Comparison of ENCODE assay signal across 13 mouse cellular contexts in the genomic region with DNA sequence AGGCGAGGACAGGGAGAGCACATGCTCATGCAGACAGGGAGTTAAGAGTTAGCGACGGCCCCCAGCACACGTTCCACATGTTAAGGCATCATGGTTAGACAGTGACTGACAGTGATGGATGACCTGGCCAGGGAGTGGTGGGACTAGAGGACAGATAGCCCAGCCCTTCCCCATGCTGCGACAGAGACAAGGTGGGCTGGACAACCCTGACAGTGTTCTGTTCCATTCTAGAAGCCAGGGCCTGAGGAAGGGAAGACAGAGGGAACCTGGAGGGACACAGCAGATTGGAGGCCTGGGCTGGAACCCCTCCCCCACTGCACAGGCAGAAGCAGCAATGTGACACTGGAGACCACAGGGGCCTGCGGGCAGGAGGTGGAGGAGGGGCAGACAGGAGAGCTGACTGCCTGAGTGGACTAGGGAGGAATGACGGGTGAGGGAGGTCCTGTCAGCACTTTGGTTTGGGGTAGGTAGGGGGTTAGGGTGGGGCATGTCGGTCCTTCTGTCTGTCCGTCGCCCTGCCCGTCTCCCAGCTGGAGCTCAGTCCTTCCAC. TPM values are rescaled to one million over a fixed set of nuclear protein-coding genes. Genes with fewer than 3 reads are reported as not detected.
DNase-seq lines count a peak whose midpoint lies in the region; ATAC-seq and TF ChIP-seq lines count a peak whose summit lies in the region.
"Had no signal": no experiment of that assay in that cellular context is flagged by ENCODE, and none has a peak within 500 bp of the region (broad histone marks: within the 10 kb centered on the region; RNA-seq: fewer than 3 reads in every experiment).

No protein-coding gene starts in this region.

- no peak for DNase-seq in heart, adult 9 months (ENCODE audit: low spot score in 2 of 2)
- no peak for DNase-seq in CH12.LX (ENCODE audit: extremely low read depth)
- peak; percentile 21 for DNase-seq in adrenal gland, postnatal 14 days
- peak; percentile 32 for DNase-seq in kidney, postnatal 0 days (ENCODE audit: low spot score)
- DNase-seq in left cerebral cortex, postnatal 14 days (ENCODE audit: low spot score in 2 of 2), result no peak
- no peak for DNase-seq in right cerebral cortex, adult 18-20 months
- DNase-seq: gastrocnemius, postnatal 10 days had no signal

- in situ Hi-C loops in CH12.LX (cut with MboI; ENCODE audit: low pct_ligation_motif_present, low pct_unique_long_range_greater_than_20kb, low sequenced_read_pairs), result no loop called here

- peaks cover 31% of the 10 kb centered on the region for H3K79me2 ChIP-seq in CH12.LX (replicated peaks; ENCODE audit: control insufficient read depth, extremely low read depth, insufficient read depth, poor library complexity, severe bottlenecking)

- no peak for ATAC-seq in heart, embryonic 12.5 days (ENCODE audit: insufficient number of reproducible peaks, low FRiP score)
- ATAC-seq in kidney, postnatal 0 days (replicated peaks; ENCODE audit: low FRiP score, low read depth), result peak; percentile 6; the same call in 1 of the 2 replicates
- no peak for ATAC-seq in CD4-positive, CD25-positive, alpha-beta regulatory T cell, adult 4 months
- ATAC-seq: Patski had no signal

- no peak for TF ChIP-seq RAD21 in CH12.LX (IDR thresholded peaks at IDR 0.05; ENCODE audit: low read depth, low read length)

- TF ChIP-seq POLR2A in CH12.LX (IDR thresholded peaks at IDR 0.05; ENCODE audit: low read depth, low read length), result no peak

- no peak overlapping the region for H3K4me2 ChIP-seq in heart, embryonic 12.5 days
- no peak overlapping the region for H3K4me2 ChIP-seq in CH12.LX (ENCODE audit: insufficient read depth, low read depth, poor library complexity, severe bottlenecking)
- H3K4me2 ChIP-seq in kidney, postnatal 0 days (ENCODE audit: low read length), result no peak overlapping the region

- H3K36me3 ChIP-seq in heart, embryonic 12.5 days, result peaks cover 39% of the 10 kb centered on the region
- peaks cover 33 to 49% of the 10 kb centered on the region in 2 experiments for H3K36me3 ChIP-seq in CH12.LX (replicated peaks in 1 of 2; ENCODE audit: control insufficient read depth in 1 of 2, insufficient read depth in 1 of 2, low read length in 1 of 2)
- H3K36me3 ChIP-seq in kidney, postnatal 0 days (ENCODE audit: insufficient read depth, low read length), result peaks cover 20% of the 10 kb centered on the region

- H3K27me3 ChIP-seq in heart, embryonic 12.5 days (replicated peaks), result no peaks in the 10 kb centered on the region
- H3K27me3 ChIP-seq in CH12.LX (replicated peaks), result no peaks in the 10 kb centered on the region
- no peaks in the 10 kb centered on the region for H3K27me3 ChIP-seq in kidney, postnatal 0 days (ENCODE audit: insufficient read depth, low read length)
- H3K27me3 ChIP-seq: Patski; stomach, embryonic 15.5 days had no signal

- no peaks in the 10 kb centered on the region for H3K9me3 ChIP-seq in heart, embryonic 12.5 days (replicated peaks)
- H3K9me3 ChIP-seq in CH12.LX (replicated peaks; ENCODE audit: low read length), result peaks cover under 1% of the 10 kb centered on the region
- no peaks in the 10 kb centered on the region for H3K9me3 ChIP-seq in kidney, postnatal 0 days (replicated peaks; ENCODE audit: low read length)
- H3K9me3 ChIP-seq: stomach, embryonic 15.5 days had no signal

- H3K4me1 ChIP-seq in heart, embryonic 12.5 days (replicated peaks), result peaks cover 37% of the 10 kb centered on the region
- H3K4me1 ChIP-seq in CH12.LX (ENCODE audit: control insufficient read depth in 1 of 2, insufficient read depth in 2 of 2), result peaks cover 11 to 66% of the 10 kb centered on the region in 2 experiments
- peaks cover 19% of the 10 kb centered on the region for H3K4me1 ChIP-seq in kidney, postnatal 0 days (replicated peaks; ENCODE audit: insufficient read depth, low read length)

- no peak for TF ChIP-seq CTCF in CH12.LX (conservative IDR thresholded peaks at IDR 0.05 in 1 of 2, IDR thresholded peaks at IDR 0.05 in 1 of 2; ENCODE audit: low read depth in 2 of 2, low read length in 2 of 2)
- no peak for TF ChIP-seq CTCF in kidney, postnatal 0 days (IDR thresholded peaks at IDR 0.05; ENCODE audit: low read depth)

- no peak for TF ChIP-seq EP300 in CH12.LX (IDR thresholded peaks at IDR 0.05; ENCODE audit: low read length)

- H3K4me3 ChIP-seq in heart, embryonic 12.5 days, result no peak overlapping the region
- no peak overlapping the region for H3K4me3 ChIP-seq in CH12.LX (replicated peaks in 1 of 3; ENCODE audit: low read depth in 2 of 3, low read length in 2 of 3, poor library complexity in 1 of 3)
- H3K4me3 ChIP-seq in kidney, postnatal 0 days (replicated peaks; ENCODE audit: low read depth, low read length), result no peak overlapping the region

- dilution Hi-C loops in CH12.LX (cut with MboI; ENCODE audit: extremely low pct_ligation_motif_present, extremely low pct_unique_long_range_greater_than_20kb, low sequenced_read_pairs), result no loop called here

- intact Hi-C loops in left cerebral cortex, postnatal 14 days (cut with DNase I), result no loop called here

- peak overlapping the region; percentile 98; the same call in 1 of the 2 replicates for H3K9ac ChIP-seq in heart, embryonic 12.5 days
- H3K9ac ChIP-seq in CH12.LX (ENCODE audit: insufficient read depth, low read depth), result no peak overlapping the region
- H3K9ac ChIP-seq in kidney, postnatal 0 days (ENCODE audit: low read depth, low read length), result no peak overlapping the region
- H3K9ac ChIP-seq: stomach, embryonic 15.5 days had no signal

- no peak overlapping the region for H3K27ac ChIP-seq in heart, embryonic 12.5 days (ENCODE audit: poor library complexity, severe bottlenecking)
- H3K27ac ChIP-seq in CH12.LX (ENCODE audit: insufficient read depth, low read depth), result peak overlapping the region; percentile 5; the same call in 1 of the 2 replicates
- H3K27ac ChIP-seq in kidney, postnatal 0 days, result peak overlapping the region; percentile 80; the same call in 1 of the 2 replicates
- H3K27ac ChIP-seq: stomach, embryonic 15.5 days had no signal

- WGBS in heart, embryonic 12.5 days, result 60% methylated on average over 11 of the region's 11 CpGs
- 69% methylated on average over 11 of the region's 11 CpGs for WGBS in kidney, postnatal 0 days

TF ChIP-seq in CH12.LX, 34 proteins besides CTCF, POLR2A, EP300 and RAD21 (continues in another document):
- no peak for TF ChIP-seq ZNF384 (IDR thresholded peaks at IDR 0.05; ENCODE audit: low read depth, low read length)
- TF ChIP-seq SMC3 (IDR thresholded peaks at IDR 0.05; ENCODE audit: low read depth, low read length), result no peak
- no peak for TF ChIP-seq USF2 (conservative IDR thresholded peaks at IDR 0.05; ENCODE audit: low read depth, low read length)
- no peak for TF ChIP-seq POLR2AphosphoS2 (IDR thresholded peaks at IDR 0.05; ENCODE audit: low read depth, low read length)
- no peak for TF ChIP-seq MAZ (IDR thresholded peaks at IDR 0.05; ENCODE audit: low read depth, low read length)

RNA-seq across cellular contexts. Expression of a gene that starts 2.7 kb away (rescaled TPM):
- 422 and 442 TPM in 2 replicates for polyA plus RNA-seq in heart, embryonic 12.5 days (2016; fragmentation: Nextera tagmentation; extraction: Ambion mirVana)
- total RNA-seq in CH12.LX (2012; rRNA removed) (417 and 467 TPM in 2 replicates), CH12.LX (2014; rRNA removed) (126 and 172 TPM in 2 replicates)
- polyA plus RNA-seq in CH12.LX (2012; ENCODE audit: insufficient read length, low read depth), result 957 and 958 TPM in 2 replicates
- 268 and 310 TPM in 2 replicates for total RNA-seq in adrenal gland, postnatal 14 days (2021)
- 444 and 506 TPM in 2 replicates for polyA plus RNA-seq in kidney, postnatal 0 days (2015; fragmentation: Nextera tagmentation; extraction: Ambion mirVana)
- 100 to 1,000 TPM; 397 to 401 TPM for total RNA-seq in left cerebral cortex, postnatal 14 days (2021)
- polyA plus RNA-seq in CD4-positive, CD25-positive, alpha-beta regulatory T cell, adult 4 months (2017; shearing (Covaris generic)), result 100 to 1,000 TPM; 554 to 866 TPM

RNA-seq across cellular contexts. Expression of a gene that starts 5.7 kb away (rescaled TPM):
- 478 and 480 TPM in 2 replicates for polyA plus RNA-seq in heart, embryonic 12.5 days (2016; fragmentation: Nextera tagmentation; extraction: Ambion mirVana)
- total RNA-seq in CH12.LX (2012; rRNA removed) (531 and 594 TPM in 2 replicates), CH12.LX (2014; rRNA removed) (453 and 486 TPM in 2 replicates)
- 644 and 662 TPM in 2 replicates for polyA plus RNA-seq in CH12.LX (2012; ENCODE audit: insufficient read length, low read depth)
- 449 and 479 TPM in 2 replicates for total RNA-seq in adrenal gland, postnatal 14 days (2021)
- polyA plus RNA-seq in kidney, postnatal 0 days (2015; fragmentation: Nextera tagmentation; extraction: Ambion mirVana), result 635 and 676 TPM in 2 replicates
- 100 to 1,000 TPM; 125 to 127 TPM for total RNA-seq in left cerebral cortex, postnatal 14 days (2021)
- polyA plus RNA-seq in CD4-positive, CD25-positive, alpha-beta regulatory T cell, adult 4 months (2017; shearing (Covaris generic)), result 100 to 1,000 TPM; 162 to 169 TPM

RNA-seq across cellular contexts. Expression of a gene that starts 19.4 kb away (rescaled TPM):
- polyA plus RNA-seq in heart, embryonic 12.5 days (2016; fragmentation: Nextera tagmentation; extraction: Ambion mirVana), result 356 and 361 TPM in 2 replicates
- total RNA-seq in CH12.LX (2012; rRNA removed), result 582 and 793 TPM in 2 replicates
- total RNA-seq in CH12.LX (2014; rRNA removed), result 358 and 361 TPM in 2 replicates
- 444 and 451 TPM in 2 replicates for polyA plus RNA-seq in CH12.LX (2012; ENCODE audit: insufficient read length, low read depth)
- total RNA-seq in adrenal gland, postnatal 14 days (2021), result 120 and 128 TPM in 2 replicates
- polyA plus RNA-seq in kidney, postnatal 0 days (2015; fragmentation: Nextera tagmentation; extraction: Ambion mirVana), result 341 and 361 TPM in 2 replicates
- total RNA-seq in left cerebral cortex, postnatal 14 days (2021), result 10 to 100 TPM; 65.4 to 72.9 TPM
- 10 to 100 TPM in 1 of 2 experiments, 1 to 10 TPM in 1; 8.5 to 42.6 TPM for polyA plus RNA-seq in CD4-positive, CD25-positive, alpha-beta regulatory T cell, adult 4 months (2017; shearing (Covaris generic))

RNA-seq across cellular contexts. Expression of a gene that starts 19.5 kb away (rescaled TPM):
- 174 and 175 TPM in 2 replicates for polyA plus RNA-seq in heart, embryonic 12.5 days (2016; fragmentation: Nextera tagmentation; extraction: Ambion mirVana)
- total RNA-seq in CH12.LX (2012; rRNA removed) (108 and 114 TPM in 2 replicates), CH12.LX (2014; rRNA removed) (51.7 and 57.0 TPM in 2 replicates)
- polyA plus RNA-seq in CH12.LX (2012; ENCODE audit: insufficient read length, low read depth), result 142 and 145 TPM in 2 replicates
- total RNA-seq in adrenal gland, postnatal 14 days (2021), result 68.3 and 69.0 TPM in 2 replicates
- 159 and 168 TPM in 2 replicates for polyA plus RNA-seq in kidney, postnatal 0 days (2015; fragmentation: Nextera tagmentation; extraction: Ambion mirVana)
- 100 to 1,000 TPM in 1 of 2 experiments, 10 to 100 TPM in 1; 99.6 to 100 TPM for total RNA-seq in left cerebral cortex, postnatal 14 days (2021)
- polyA plus RNA-seq in CD4-positive, CD25-positive, alpha-beta regulatory T cell, adult 4 months (2017; shearing (Covaris generic)), result 100 to 1,000 TPM; 122 to 134 TPM

RNA-seq across cellular contexts. Expression of a gene that starts 27.8 kb away (rescaled TPM):
- polyA plus RNA-seq in heart, embryonic 12.5 days (2016; fragmentation: Nextera tagmentation; extraction: Ambion mirVana), result not detected in 2 replicates
- total RNA-seq in CH12.LX (2012; rRNA removed) (not detected in 2 replicates), CH12.LX (2014; rRNA removed) (not detected in 2 replicates)
- not detected in 2 replicates for polyA plus RNA-seq in CH12.LX (2012; ENCODE audit: insufficient read length, low read depth)
- 0.48 TPM in 1 of 2 replicates, not detected in the other for total RNA-seq in adrenal gland, postnatal 14 days (2021)
- polyA plus RNA-seq in kidney, postnatal 0 days (2015; fragmentation: Nextera tagmentation; extraction: Ambion mirVana), result 0.30 TPM in 1 of 2 replicates, not detected in the other
- total RNA-seq in left cerebral cortex, postnatal 14 days (2021), result not detected
- not detected for polyA plus RNA-seq in CD4-positive, CD25-positive, alpha-beta regulatory T cell, adult 4 months (2017; shearing (Covaris generic))
- total RNA-seq: left cerebral cortex, postnatal 10 days had no signal
- polyA plus RNA-seq: neural tube, embryonic 14.5 days; Patski; stomach, embryonic 15.5 days had no signal

Comparison
In these comparisons a context has a peak if more than half of its experiments do, and no peak if none do; other contexts are left out.
1. DNase-seq: peak in adrenal gland, postnatal 14 days (single experiment) and kidney, postnatal 0 days (single experiment); none in heart, adult 9 months (0 of 2), CH12.LX (single experiment), left cerebral cortex, postnatal 14 days (0 of 2) and right cerebral cortex, adult 18-20 months (single experiment).